Mouse (Mus musculus) G1E (cell line): ENCODE data around the gene Enho.

Source experiments
- CTCF ChIP-seq: IDR thresholded peaks from 2 replicates; pipeline ENCODE4 v1.5.1; 2012; ENCODE audit warnings: low read depth, low read length, inconsistent platforms, mixed read lengths
- GATA1 ChIP-seq: IDR thresholded peaks from 2 replicates; pipeline ENCODE4 v1.6.1; 2012; ENCODE audit warnings: borderline replicate concordance, low read length, inconsistent platforms, mixed read lengths

DNA sequence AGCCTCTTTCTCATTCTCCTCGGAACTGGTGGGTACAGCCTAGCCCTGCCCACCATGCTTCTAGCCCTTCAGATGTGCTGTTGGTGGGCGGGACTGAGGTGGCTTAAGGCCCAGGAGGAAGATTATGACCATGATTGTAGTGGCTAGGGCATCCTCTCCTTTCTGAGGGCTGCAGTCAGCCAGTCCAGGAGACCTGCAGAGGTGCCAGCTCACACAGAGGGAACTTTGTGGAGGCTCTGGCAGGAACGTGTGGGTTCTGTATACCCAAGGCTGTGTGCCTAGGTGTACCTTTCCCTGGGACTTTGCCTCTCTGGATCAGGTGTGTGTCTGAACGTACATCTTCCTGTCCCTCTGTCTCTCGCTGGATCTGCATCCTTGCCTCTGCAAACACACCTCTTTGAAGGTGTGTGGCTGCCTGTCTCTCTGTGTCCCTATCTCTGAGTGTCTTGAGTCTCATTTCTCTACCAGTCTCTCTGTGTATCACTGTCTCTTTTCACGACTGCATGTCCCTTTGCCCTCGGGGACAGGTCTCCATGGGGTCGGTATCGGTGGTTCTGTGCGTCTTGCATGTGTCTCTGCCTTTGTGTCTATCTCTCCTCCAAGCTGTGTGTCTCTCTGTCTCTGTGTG, 796 bp downstream of the Enho start:
- no peak for TF ChIP-seq CTCF
- TF ChIP-seq GATA1 = no peak
